Mouse (Mus musculus) megakaryocyte, embryonic 14.5 days (primary cell): ENCODE measurements around the gene St6galnac3.

Experiments used
- FLI1 ChIP-seq: IDR thresholded peaks from 2 replicates; pipeline ENCODE4 v1.6.1; 2012; ENCODE audit warnings: low read length, inconsistent platforms, mixed read lengths
- GATA1 ChIP-seq: IDR thresholded peaks from 3 replicates; pipeline ENCODE4 v1.6.1; 2012; ENCODE audit warnings: mixed read lengths, low read length, inconsistent platforms, borderline replicate concordance

GRCm38 (mm10) chr3:153339940-153340339, 385.0 kb downstream of the St6galnac3 start:
- TF ChIP-seq GATA1 = no peak
- TF ChIP-seq FLI1 = no peak
